Mouse (Mus musculus): ENCODE measurements at regions not wholly inside any gene's neighbourhood (a gene's known extent, or its start where the extent isn't known, plus 50 kb on each side); places are given as distances from the start of the nearest gene placed in this dataset.

GRCm38 (mm10) chr3:146337429-146337828 lies 67.0 kb upstream of the Ssx2ip start:
- DNase-seq (ENCODE audit: low read depth, low spot score): no peak

GRCm38 (mm10) chr3:146337861-146338281 lies 66.6 kb upstream of the Ssx2ip start:
- DNase-seq (ENCODE audit: low read depth, low spot score): no peak

- no peak for DNase-seq (ENCODE audit: low read depth, low spot score)
Measured at GRCm38 (mm10) chr3:146338445-146338844, 66.0 kb upstream of the Ssx2ip start.

GRCm38 (mm10) chr3:146340316-146341055 lies 64.0 kb upstream of the Ssx2ip start:
- no peak for DNase-seq (ENCODE audit: low read depth, low spot score)

GRCm38 (mm10) chr3:146341652-146342340 lies 62.6 kb upstream of the Ssx2ip start:
- DNase-seq (ENCODE audit: low read depth, low spot score): no peak

- no peak for DNase-seq (ENCODE audit: low read depth, low spot score)
Measured at GRCm38 (mm10) chr3:146342727-146343126, 61.7 kb upstream of the Ssx2ip start.

- peak; percentile 72 for DNase-seq (ENCODE audit: low read depth, low spot score)
Measured at GRCm38 (mm10) chr3:146343649-146344401, 60.6 kb upstream of the Ssx2ip start.

GRCm38 (mm10) chr3:146344402-146345025 lies 59.9 kb upstream of the Ssx2ip start:
- DNase-seq (ENCODE audit: low read depth, low spot score): no peak

- peak; percentile 80 for DNase-seq (ENCODE audit: low read depth, low spot score)
Measured at GRCm38 (mm10) chr3:146345308-146345780, 59.1 kb upstream of the Ssx2ip start.

- DNase-seq (ENCODE audit: low read depth, low spot score): no peak
Measured at GRCm38 (mm10) chr3:146345946-146346345, 58.5 kb upstream of the Ssx2ip start.

GRCm38 (mm10) chr3:146347311-146347710 lies 57.1 kb upstream of the Ssx2ip start:
- DNase-seq (ENCODE audit: low read depth, low spot score): no peak

GRCm38 (mm10) chr3:146348921-146349320 lies 55.5 kb upstream of the Ssx2ip start:
- no peak for DNase-seq (ENCODE audit: low read depth, low spot score)

GRCm38 (mm10) chr3:146349393-146349792 lies 55.0 kb upstream of the Ssx2ip start:
- DNase-seq (ENCODE audit: low read depth, low spot score): no peak

- DNase-seq (ENCODE audit: low read depth, low spot score): no peak
Measured at GRCm38 (mm10) chr3:146350126-146350525, 54.3 kb upstream of the Ssx2ip start.

- DNase-seq (ENCODE audit: low read depth, low spot score): no peak
Measured at GRCm38 (mm10) chr3:146351468-146351867, 53.0 kb upstream of the Ssx2ip start.

- peak; percentile 74 for DNase-seq (ENCODE audit: low read depth, low spot score)
Measured at GRCm38 (mm10) chr3:146352187-146352586, 52.3 kb upstream of the Ssx2ip start.

GRCm38 (mm10) chr3:146353961-146354360 lies 50.5 kb upstream of the Ssx2ip start:
- no peak for DNase-seq (ENCODE audit: low read depth, low spot score)
